Mouse (Mus musculus) testis, postnatal 14 days (tissue): ENCODE data around the gene Chaf1b.

Source experiments
- DNase-seq: peaks from one replicate; pipeline ENCODE4 v3.0.0; 2021; ENCODE audit warnings: low spot score

The Chaf1b gene

GRCm38 (mm10) chr16:93947396-93947795, 63.7 kb downstream of the Chaf1b start:
- no peak for DNase-seq
